Mouse (Mus musculus) lung, postnatal 4 days (tissue): ENCODE results near the gene Tead1.
A peak's percentile ranks its signal among the peaks of the same experiment; 100 is the strongest.

Source experiments
- DNase-seq, 2 experiments: peaks; one replicate each; pipeline ENCODE4 v3.0.0; 2021

The Tead1 gene

GRCm38 (mm10) chr7:112938959-112939358, 259.8 kb downstream of the Tead1 start:
- no peak for DNase-seq

- DNase-seq, result no peak
Measured at GRCm38 (mm10) chr7:112942567-112942966, 263.4 kb downstream of the Tead1 start.

- DNase-seq, result no peak
Measured at GRCm38 (mm10) chr7:112943056-112943455, 263.9 kb downstream of the Tead1 start.

- no peak for DNase-seq
Measured at GRCm38 (mm10) chr7:112946706-112947105, 267.6 kb downstream of the Tead1 start.

GRCm38 (mm10) chr7:112953777-112954291, 274.7 kb downstream of the Tead1 start, which contains the start of gene Rassf10:
Gene Rassf10 (plus strand): TSS chr7:112953962.
- DNase-seq, result peak; percentile 86 to 93

GRCm38 (mm10) chr7:112954351-112955102, 275.4 kb downstream of the Tead1 start:
- DNase-seq, result peak; percentile 23 to 40

- DNase-seq, result peak; percentile 31 to 51
Measured at GRCm38 (mm10) chr7:112955103-112955827, 276.1 kb downstream of the Tead1 start.

- no peak for DNase-seq
Measured at GRCm38 (mm10) chr7:112955955-112956354, 276.8 kb downstream of the Tead1 start.
